18 mouse cellular contexts compared by ENCODE assay signal in genomic region chr16:24948091-24948690, GRCm38 (mm10).
DNase-seq lines count a peak whose midpoint lies in the region; ATAC-seq lines count a peak whose summit lies in the region.
"Had no signal": no experiment of that assay in that cellular context is flagged by ENCODE, and none has a peak within 500 bp of the region (broad histone marks: within the 10 kb centered on the region; RNA-seq: fewer than 3 reads in every experiment).

No protein-coding gene starts in this region.

- no peak overlapping the region for H3K4me2 ChIP-seq in heart, embryonic 11.5 days
- no peak overlapping the region for H3K4me2 ChIP-seq in midbrain, embryonic 11.5 days
- H3K4me2 ChIP-seq in midbrain, embryonic 14.5 days (ENCODE audit: low read length) = no peak overlapping the region
- H3K4me2 ChIP-seq: forebrain, embryonic 15.5 days; hindbrain, embryonic 14.5 days; limb, embryonic 13.5 days; lung, embryonic 15.5 days had no signal

- H3K27me3 ChIP-seq in heart, embryonic 11.5 days (ENCODE audit: control insufficient read depth, insufficient read depth, low read length) = no peaks in the 10 kb centered on the region
- no peaks in the 10 kb centered on the region for H3K27me3 ChIP-seq in midbrain, embryonic 11.5 days (ENCODE audit: control insufficient read depth, insufficient read depth, low read length)
- H3K27me3 ChIP-seq in midbrain, embryonic 14.5 days (ENCODE audit: control insufficient read depth, insufficient read depth, low read length) = no peaks in the 10 kb centered on the region
- H3K27me3 ChIP-seq: forebrain, embryonic 15.5 days; limb, embryonic 13.5 days; lung, embryonic 15.5 days had no signal

- peaks cover 18% of the 10 kb centered on the region for H3K4me1 ChIP-seq in heart, embryonic 11.5 days (ENCODE audit: control insufficient read depth, insufficient read depth, low read length)
- H3K4me1 ChIP-seq in midbrain, embryonic 11.5 days (ENCODE audit: control insufficient read depth, insufficient read depth, low read length) = no peaks in the 10 kb centered on the region; the same call in 1 of the 2 replicates
- H3K4me1 ChIP-seq in midbrain, embryonic 14.5 days (ENCODE audit: control insufficient read depth, insufficient read depth, low read length) = no peaks in the 10 kb centered on the region
- H3K4me1 ChIP-seq: lung, embryonic 15.5 days had no signal

- no peak overlapping the region for H3K4me3 ChIP-seq in heart, embryonic 11.5 days (ENCODE audit: low read depth, low read length)
- H3K4me3 ChIP-seq in midbrain, embryonic 11.5 days (ENCODE audit: low read depth, low read length) = no peak overlapping the region
- no peak overlapping the region for H3K4me3 ChIP-seq in midbrain, embryonic 14.5 days (replicated peaks; ENCODE audit: low read depth, low read length)
- H3K4me3 ChIP-seq: forebrain, embryonic 15.5 days; heart, adult 2 months; limb, embryonic 13.5 days; lung, embryonic 15.5 days had no signal

- no peak for ATAC-seq in heart, embryonic 11.5 days (replicated peaks; ENCODE audit: insufficient number of reproducible peaks, low FRiP score, low TSS enrichment)
- ATAC-seq in midbrain, embryonic 11.5 days (ENCODE audit: low FRiP score) = no peak
- ATAC-seq in midbrain, embryonic 14.5 days (ENCODE audit: low FRiP score, low TSS enrichment) = no peak
- ATAC-seq: forebrain, embryonic 15.5 days had no signal

- peak; percentile 32 to 38 for DNase-seq in heart, adult 18-20 months
- DNase-seq in midbrain, embryonic 11.5 days (ENCODE audit: low spot score, missing footprints) = peak; percentile 60
- DNase-seq in midbrain, embryonic 14.5 days = no peak
- peak; percentile 19 for DNase-seq in forelimb bud, embryonic 11.5 days (ENCODE audit: low read depth, low spot score)
- DNase-seq in left cerebral cortex, postnatal 36 days (ENCODE audit: low spot score in 2 of 2) = no peak
- no peak for DNase-seq in c-Kit-positive CD71-positive TER-119-positive erythroid progenitor cells, embryonic 14.5 days (ENCODE audit: low spot score)
- DNase-seq: cerebellum, adult 18-20 months; cerebellum, postnatal 25 days; kidney, adult 9 months; kidney, postnatal 25 days; lung, postnatal 4 days had no signal

- WGBS in heart, embryonic 11.5 days (ENCODE audit: insufficient replicate concordance) = 47% methylated on average over 3 of the region's 3 CpGs
- 71% methylated on average over 3 of the region's 3 CpGs for WGBS in midbrain, embryonic 11.5 days
- 72% methylated on average over 3 of the region's 3 CpGs for WGBS in midbrain, embryonic 14.5 days

- intact Hi-C loops in left cerebral cortex, postnatal 36 days (cut with DNase I) = no loop called here

- H3K9me3 ChIP-seq in heart, embryonic 11.5 days (replicated peaks; ENCODE audit: control insufficient read depth, low read length) = no peaks in the 10 kb centered on the region
- no peaks in the 10 kb centered on the region for H3K9me3 ChIP-seq in midbrain, embryonic 11.5 days (ENCODE audit: control insufficient read depth, low read length)
- H3K9me3 ChIP-seq in midbrain, embryonic 14.5 days (ENCODE audit: control insufficient read depth, low read length) = no peaks in the 10 kb centered on the region
- H3K9me3 ChIP-seq: forebrain, embryonic 15.5 days; limb, embryonic 13.5 days; lung, embryonic 15.5 days had no signal

- H3K27ac ChIP-seq in heart, embryonic 11.5 days (ENCODE audit: low read depth, low read length) = no peak overlapping the region
- H3K27ac ChIP-seq in midbrain, embryonic 11.5 days (ENCODE audit: low read depth, low read length) = no peak overlapping the region
- H3K27ac ChIP-seq in midbrain, embryonic 14.5 days (replicated peaks; ENCODE audit: low read depth, low read length) = no peak overlapping the region
- H3K27ac ChIP-seq: forebrain, embryonic 15.5 days; heart, adult 2 months; hindbrain, embryonic 14.5 days; limb, embryonic 13.5 days; liver, embryonic 14.5 days; lung, embryonic 15.5 days had no signal

- H3K36me3 ChIP-seq in heart, embryonic 11.5 days (ENCODE audit: control insufficient read depth, insufficient read depth, low read length) = no peaks in the 10 kb centered on the region
- no peaks in the 10 kb centered on the region for H3K36me3 ChIP-seq in midbrain, embryonic 11.5 days (ENCODE audit: control insufficient read depth, insufficient read depth, low read length)
- no peaks in the 10 kb centered on the region for H3K36me3 ChIP-seq in midbrain, embryonic 14.5 days (ENCODE audit: control insufficient read depth, insufficient read depth, low read length)
- H3K36me3 ChIP-seq: forebrain, embryonic 15.5 days; limb, embryonic 13.5 days; lung, embryonic 15.5 days had no signal

- no peak overlapping the region for H3K9ac ChIP-seq in heart, embryonic 11.5 days (ENCODE audit: low read depth, low read length)
- H3K9ac ChIP-seq in midbrain, embryonic 11.5 days (ENCODE audit: low read length) = no peak overlapping the region
- no peak overlapping the region for H3K9ac ChIP-seq in midbrain, embryonic 14.5 days (replicated peaks; ENCODE audit: low read length)
- H3K9ac ChIP-seq: forebrain, embryonic 15.5 days; hindbrain, embryonic 14.5 days; limb, embryonic 13.5 days; liver, embryonic 14.5 days; lung, embryonic 15.5 days had no signal

Comparison
In these comparisons a context has a peak if more than half of its experiments do, and no peak if none do; other contexts are left out.
1. DNase-seq: peak in heart, adult 18-20 months (2 of 2), midbrain, embryonic 11.5 days (single experiment) and forelimb bud, embryonic 11.5 days (single experiment); none in midbrain, embryonic 14.5 days (single experiment), left cerebral cortex, postnatal 36 days (0 of 2) and c-Kit-positive CD71-positive TER-119-positive erythroid progenitor cells, embryonic 14.5 days (single experiment).